Mouse (Mus musculus): Measurements from ENCODE around the gene Cdc14b. TPM values are rescaled to one million over a fixed set of nuclear protein-coding genes. Genes with fewer than 3 reads are reported as not detected.

The Cdc14b gene
- total and polyA plus RNA-seq, 2 experiments: 7.6 to 31.7 TPM

GRCm38 (mm10) chr13:64186516-64186915 is 88.6 kb downstream of the Cdc14b start:
- peaks cover 11% of the 10 kb centered on the region for H3K36me3 ChIP-seq (ENCODE audit: control insufficient read depth, insufficient read depth, low read length)
- no peak overlapping the region for H3K9ac ChIP-seq (ENCODE audit: low read depth, low read length)
- H3K4me3 ChIP-seq (ENCODE audit: insufficient read depth, low read depth, low read length): no peak overlapping the region
- no peak for TF ChIP-seq POLR2A (IDR thresholded peaks at IDR 0.05; ENCODE audit: extremely low read depth, insufficient read depth, low read length)
- no peak for TF ChIP-seq CTCF (IDR thresholded peaks at IDR 0.05; ENCODE audit: low read depth, low read length)
- H3K79me2 ChIP-seq (ENCODE audit: control insufficient read depth, insufficient read depth, low read length): no peaks in the 10 kb centered on the region
- 94% methylated on average over 4 of the region's 4 CpGs for WGBS
- peaks cover 22% of the 10 kb centered on the region for H3K4me1 ChIP-seq (ENCODE audit: control insufficient read depth, insufficient read depth, low read length)
- no peaks in the 10 kb centered on the region for H3K27me3 ChIP-seq (ENCODE audit: control insufficient read depth, insufficient read depth, low read length)
- H3K27ac ChIP-seq (replicated peaks; ENCODE audit: insufficient read depth, low read depth, low read length): no peak overlapping the region
- DNase-seq (ENCODE audit: extremely low read depth, low read depth, low spot score): no peak

GRCm38 (mm10) chr13:64185586-64185985 is 89.5 kb downstream of the Cdc14b start:
- Histone ChIP-seq H3K4me3 (ENCODE audit: insufficient read depth, low read depth, low read length) (no peak overlapping the region), H3K36me3 (ENCODE audit: control insufficient read depth, insufficient read depth, low read length) (peaks cover 11% of the 10 kb centered on the region), H3K79me2 (ENCODE audit: control insufficient read depth, insufficient read depth, low read length) (no peaks in the 10 kb centered on the region), H3K27me3 (ENCODE audit: control insufficient read depth, insufficient read depth, low read length) (no peaks in the 10 kb centered on the region), H3K4me1 (ENCODE audit: control insufficient read depth, insufficient read depth, low read length) (peaks cover 24% of the 10 kb centered on the region), H3K27ac (replicated peaks; ENCODE audit: insufficient read depth, low read depth, low read length) (no peak overlapping the region), H3K9ac (ENCODE audit: low read depth, low read length) (no peak overlapping the region)
- DNase-seq (ENCODE audit: extremely low read depth, low read depth, low spot score): no peak
- TF ChIP-seq POLR2A (IDR thresholded peaks at IDR 0.05; ENCODE audit: extremely low read depth, insufficient read depth, low read length) (no peak), CTCF (IDR thresholded peaks at IDR 0.05; ENCODE audit: low read depth, low read length) (no peak)
- WGBS: 92% methylated on average over 9 of the region's 9 CpGs

GRCm38 (mm10) chr13:64185176-64185575 is 89.9 kb downstream of the Cdc14b start:
- Histone ChIP-seq H3K4me3 (ENCODE audit: insufficient read depth, low read depth, low read length) (no peak overlapping the region), H3K27me3 (ENCODE audit: control insufficient read depth, insufficient read depth, low read length) (no peaks in the 10 kb centered on the region), H3K9ac (ENCODE audit: low read depth, low read length) (no peak overlapping the region), H3K36me3 (ENCODE audit: control insufficient read depth, insufficient read depth, low read length) (peaks cover 11% of the 10 kb centered on the region), H3K79me2 (ENCODE audit: control insufficient read depth, insufficient read depth, low read length) (no peaks in the 10 kb centered on the region), H3K27ac (replicated peaks; ENCODE audit: insufficient read depth, low read depth, low read length) (no peak overlapping the region), H3K4me1 (ENCODE audit: control insufficient read depth, insufficient read depth, low read length) (peaks cover 24% of the 10 kb centered on the region)
- TF ChIP-seq POLR2A (IDR thresholded peaks at IDR 0.05; ENCODE audit: extremely low read depth, insufficient read depth, low read length) (no peak), CTCF (IDR thresholded peaks at IDR 0.05; ENCODE audit: low read depth, low read length) (no peak)
- WGBS: 80% methylated on average over 7 of the region's 7 CpGs
- no peak for DNase-seq (ENCODE audit: extremely low read depth, low read depth, low spot score)

- Histone ChIP-seq H3K4me3 (ENCODE audit: insufficient read depth, low read depth, low read length) (no peak overlapping the region), H3K27me3 (ENCODE audit: control insufficient read depth, insufficient read depth, low read length) (no peaks in the 10 kb centered on the region), H3K27ac (replicated peaks; ENCODE audit: insufficient read depth, low read depth, low read length) (peak overlapping the region; percentile 59), H3K79me2 (ENCODE audit: control insufficient read depth, insufficient read depth, low read length) (no peaks in the 10 kb centered on the region), H3K4me1 (ENCODE audit: control insufficient read depth, insufficient read depth, low read length) (peaks cover 29% of the 10 kb centered on the region), H3K36me3 (ENCODE audit: control insufficient read depth, insufficient read depth, low read length) (peaks cover 11% of the 10 kb centered on the region), H3K9ac (ENCODE audit: low read depth, low read length) (peak overlapping the region; percentile 12; the same call in 1 of the 2 replicates)
- TF ChIP-seq POLR2A (IDR thresholded peaks at IDR 0.05; ENCODE audit: extremely low read depth, insufficient read depth, low read length): no peak
- no peak for TF ChIP-seq CTCF (IDR thresholded peaks at IDR 0.05; ENCODE audit: low read depth, low read length)
- 79% methylated on average over 10 of the region's 10 CpGs for WGBS
- DNase-seq (ENCODE audit: extremely low read depth, low read depth, low spot score): peak; percentile 65
Measured at GRCm38 (mm10) chr13:64184361-64184760, 90.7 kb downstream of the Cdc14b start.

- peaks cover 33% of the 10 kb centered on the region for H3K4me1 ChIP-seq (ENCODE audit: control insufficient read depth, insufficient read depth, low read length)
- H3K4me3 ChIP-seq (ENCODE audit: insufficient read depth, low read depth, low read length): no peak overlapping the region
- H3K27me3 ChIP-seq (ENCODE audit: control insufficient read depth, insufficient read depth, low read length): no peaks in the 10 kb centered on the region
- DNase-seq (ENCODE audit: extremely low read depth, low read depth, low spot score): peak; percentile 99
- peaks cover 11% of the 10 kb centered on the region for H3K36me3 ChIP-seq (ENCODE audit: control insufficient read depth, insufficient read depth, low read length)
- peak overlapping the region; percentile 72 for H3K27ac ChIP-seq (replicated peaks; ENCODE audit: insufficient read depth, low read depth, low read length)
- 20% methylated on average over 4 of the region's 4 CpGs for WGBS
- no peaks in the 10 kb centered on the region for H3K79me2 ChIP-seq (ENCODE audit: control insufficient read depth, insufficient read depth, low read length)
- H3K9ac ChIP-seq (ENCODE audit: low read depth, low read length): no peak overlapping the region
- TF ChIP-seq POLR2A (IDR thresholded peaks at IDR 0.05; ENCODE audit: extremely low read depth, insufficient read depth, low read length) (no peak), CTCF (IDR thresholded peaks at IDR 0.05; ENCODE audit: low read depth, low read length) (no peak)
Measured at GRCm38 (mm10) chr13:64183583-64183982, 91.5 kb downstream of the Cdc14b start.

GRCm38 (mm10) chr13:64182091-64182490 is 93.0 kb downstream of the Cdc14b start:
- H3K27me3 ChIP-seq (ENCODE audit: control insufficient read depth, insufficient read depth, low read length): no peaks in the 10 kb centered on the region
- WGBS: 50% methylated on average over 2 of the region's 2 CpGs
- no peak for TF ChIP-seq POLR2A (IDR thresholded peaks at IDR 0.05; ENCODE audit: extremely low read depth, insufficient read depth, low read length)
- no peak for TF ChIP-seq CTCF (IDR thresholded peaks at IDR 0.05; ENCODE audit: low read depth, low read length)
- DNase-seq (ENCODE audit: extremely low read depth, low read depth, low spot score): peak; percentile 52
- H3K36me3 ChIP-seq (ENCODE audit: control insufficient read depth, insufficient read depth, low read length): peaks cover 15% of the 10 kb centered on the region
- H3K79me2 ChIP-seq (ENCODE audit: control insufficient read depth, insufficient read depth, low read length): no peaks in the 10 kb centered on the region
- peaks cover 40% of the 10 kb centered on the region for H3K4me1 ChIP-seq (ENCODE audit: control insufficient read depth, insufficient read depth, low read length)
- no peak overlapping the region for H3K4me3 ChIP-seq (ENCODE audit: insufficient read depth, low read depth, low read length)
- no peak overlapping the region for H3K9ac ChIP-seq (ENCODE audit: low read depth, low read length)
- peak overlapping the region; percentile 72 for H3K27ac ChIP-seq (replicated peaks; ENCODE audit: insufficient read depth, low read depth, low read length)

All from liver, adult 2 months (tissue).